Mouse (Mus musculus): ENCODE measurements around the gene Mier3.
A peak's percentile ranks its signal among the peaks of the same experiment; 100 is the strongest.
"Not testable (repeated sequence)": the region's sequence is repeated elsewhere in the genome, so short reads cannot be mapped to it uniquely, and the experiment has no call there.

Gene Mier3

DNA sequence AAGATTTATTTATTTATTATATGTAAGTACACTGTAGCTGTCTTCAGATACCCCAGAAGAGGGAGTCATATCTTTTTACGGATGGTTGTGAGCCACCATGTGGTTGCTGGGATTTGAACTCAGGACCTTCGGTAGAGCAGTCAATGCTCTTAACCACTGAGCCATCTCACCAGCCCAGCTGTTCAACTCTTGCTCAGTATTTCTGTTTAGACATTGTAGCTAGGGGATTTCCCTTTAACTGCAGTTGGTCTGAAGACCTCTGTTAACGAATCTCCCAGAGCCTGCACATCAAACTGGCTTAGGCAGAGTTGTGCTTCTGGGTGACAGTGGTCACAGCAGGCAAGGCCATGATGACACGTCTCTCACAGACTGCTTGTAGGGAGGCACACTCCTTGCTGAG is 23.2 kb downstream of the Mier3 start:
- not testable (repeated sequence) for DNase-seq

DNA sequence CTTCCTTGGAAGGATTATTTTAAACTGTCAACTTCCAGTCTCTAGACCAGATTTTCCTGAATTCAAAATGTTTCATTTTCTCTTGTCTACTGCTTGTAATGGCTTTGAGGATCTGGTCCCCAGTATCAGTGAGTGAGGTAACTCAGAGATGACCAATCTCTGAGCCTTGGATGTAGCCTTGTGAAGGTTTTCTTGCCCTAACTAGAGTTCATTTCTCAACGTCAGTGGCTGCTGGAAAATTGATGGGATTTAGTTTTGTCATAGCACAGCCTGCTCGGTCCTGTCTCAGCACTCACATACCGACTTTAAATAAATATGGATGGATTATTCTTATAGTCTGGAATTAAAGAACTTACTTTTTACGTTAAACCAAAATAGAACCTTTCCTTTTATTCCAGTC is 29.8 kb downstream of the Mier3 start:
- DNase-seq: no peak

DNA sequence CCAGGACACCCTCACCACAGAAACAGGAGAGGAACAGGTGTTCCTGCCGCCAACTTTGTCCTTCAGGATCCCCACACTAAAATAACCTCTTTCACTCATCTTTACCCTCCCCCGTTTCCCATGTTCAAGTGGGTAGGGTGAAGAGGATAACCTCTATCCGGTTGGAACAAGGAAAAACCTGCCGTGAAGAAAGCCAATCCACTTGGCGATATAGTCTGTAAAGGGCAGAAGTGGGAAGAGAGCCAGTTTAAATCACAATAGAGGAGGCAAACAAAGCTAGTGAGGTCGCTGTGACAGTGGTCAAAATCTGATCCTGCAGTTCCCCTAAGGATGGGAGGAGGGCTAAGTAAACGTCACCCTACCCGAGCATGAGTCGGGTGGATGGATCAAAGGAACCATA is 38.9 kb downstream of the Mier3 start:
- DNase-seq: no peak

- DNase-seq: no peak
These were observed 44.0 kb downstream of the Mier3 start for GRCm38 (mm10) chr13:111724811-111725164.

DNA sequence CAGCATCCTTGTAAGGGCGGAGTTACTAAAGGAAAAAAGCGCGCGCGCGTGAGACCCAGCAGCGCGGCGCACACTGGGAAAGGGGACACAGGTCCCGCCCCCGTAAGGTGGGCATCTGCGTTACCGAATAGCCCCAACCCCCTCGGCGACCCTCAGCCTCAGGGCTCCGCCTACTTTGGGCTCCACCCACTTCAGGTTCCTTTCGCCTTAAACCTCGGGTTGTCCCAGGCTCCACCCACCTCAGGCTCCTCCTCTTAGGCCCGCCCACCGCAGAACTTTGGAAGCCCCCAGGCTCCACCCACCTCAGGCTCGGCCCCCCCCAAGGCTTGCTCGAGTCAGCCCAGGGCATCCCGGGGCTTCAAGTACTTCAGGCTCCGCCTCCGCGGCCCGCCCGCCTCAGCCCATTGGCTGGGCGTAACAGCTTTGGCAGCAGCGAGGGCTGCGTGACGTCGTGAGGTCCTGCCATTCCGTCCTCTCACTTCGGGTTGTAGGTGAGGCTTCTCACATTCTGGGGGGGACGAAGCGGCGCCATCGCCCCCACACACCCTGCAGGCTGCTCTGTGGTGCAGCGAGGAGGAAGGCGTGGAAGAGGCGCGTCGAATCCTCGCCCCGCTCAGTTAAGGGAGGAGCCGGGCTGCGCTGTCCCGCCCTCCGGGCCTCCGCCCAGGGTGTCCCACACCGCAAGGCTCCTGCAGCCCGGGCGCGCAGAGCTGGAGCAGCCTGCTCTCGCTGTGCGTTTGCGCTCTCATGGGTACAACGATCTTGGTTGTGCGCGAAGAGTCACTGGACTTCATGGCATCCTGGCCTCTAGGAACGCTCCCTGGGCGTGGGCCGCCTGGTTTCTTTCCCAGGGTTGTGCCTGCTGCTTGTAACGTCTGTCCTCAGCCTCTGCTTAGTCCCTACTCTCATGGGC is 44.6 kb downstream of the Mier3 start:
- DNase-seq: peak; percentile 98

DNA sequence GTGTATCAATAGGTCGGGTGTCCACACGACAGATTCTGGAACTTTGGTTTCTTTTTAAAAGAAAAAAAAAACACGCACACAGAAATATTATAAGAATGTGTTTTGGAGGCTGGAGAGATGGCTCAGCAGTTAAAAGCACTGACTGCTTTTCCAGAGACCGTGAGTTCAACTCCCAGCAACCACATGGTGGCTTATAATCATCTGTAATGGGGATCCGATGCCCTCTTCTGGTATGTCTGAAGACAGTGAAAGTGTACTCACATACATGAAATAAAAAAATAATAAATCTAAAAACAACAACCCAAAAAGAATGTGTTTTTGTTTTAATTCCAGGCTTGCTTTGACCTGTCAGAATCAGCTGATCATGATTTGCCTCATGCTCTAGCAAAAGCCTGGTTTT is 46.1 kb downstream of the Mier3 start:
- no peak for DNase-seq

DNA sequence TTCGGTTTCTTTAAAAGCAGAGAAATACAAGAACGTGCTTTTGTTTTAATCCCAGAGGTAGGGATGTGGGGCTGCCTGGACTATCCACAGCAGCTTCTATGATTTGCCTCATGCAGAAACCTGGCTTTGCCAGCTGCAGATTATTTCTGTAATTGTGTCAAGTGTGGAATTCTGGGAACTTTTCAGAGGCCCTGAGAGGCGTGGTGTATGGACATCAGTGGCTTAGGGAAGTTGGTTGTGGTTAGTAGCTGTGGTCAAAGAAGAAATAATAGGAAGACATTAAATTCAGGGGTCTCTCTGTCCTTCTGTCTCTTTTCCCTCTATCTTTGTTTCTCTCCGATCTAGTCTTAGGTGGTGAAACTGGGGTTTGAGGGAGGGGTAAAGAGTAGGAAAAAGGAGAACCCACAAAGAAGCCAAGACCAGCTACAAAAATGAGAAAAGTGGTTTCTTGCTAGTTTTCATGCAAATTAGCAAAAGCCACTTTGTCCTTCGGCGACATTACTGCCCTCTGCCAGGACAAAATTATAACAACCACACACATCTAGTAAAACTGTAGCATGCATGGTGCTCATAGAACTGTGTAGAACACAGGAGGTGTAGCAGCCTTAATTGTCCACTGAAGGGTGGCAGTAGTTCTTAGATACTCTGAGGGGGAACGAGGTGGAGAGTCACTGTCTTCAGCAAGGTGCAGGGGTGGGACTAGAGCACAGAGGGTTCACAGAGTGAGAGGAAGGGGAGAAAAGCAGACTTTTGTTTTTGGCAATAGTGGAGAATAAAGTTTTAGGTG is 60.6 kb downstream of the Mier3 start:
- DNase-seq: no peak

DNA sequence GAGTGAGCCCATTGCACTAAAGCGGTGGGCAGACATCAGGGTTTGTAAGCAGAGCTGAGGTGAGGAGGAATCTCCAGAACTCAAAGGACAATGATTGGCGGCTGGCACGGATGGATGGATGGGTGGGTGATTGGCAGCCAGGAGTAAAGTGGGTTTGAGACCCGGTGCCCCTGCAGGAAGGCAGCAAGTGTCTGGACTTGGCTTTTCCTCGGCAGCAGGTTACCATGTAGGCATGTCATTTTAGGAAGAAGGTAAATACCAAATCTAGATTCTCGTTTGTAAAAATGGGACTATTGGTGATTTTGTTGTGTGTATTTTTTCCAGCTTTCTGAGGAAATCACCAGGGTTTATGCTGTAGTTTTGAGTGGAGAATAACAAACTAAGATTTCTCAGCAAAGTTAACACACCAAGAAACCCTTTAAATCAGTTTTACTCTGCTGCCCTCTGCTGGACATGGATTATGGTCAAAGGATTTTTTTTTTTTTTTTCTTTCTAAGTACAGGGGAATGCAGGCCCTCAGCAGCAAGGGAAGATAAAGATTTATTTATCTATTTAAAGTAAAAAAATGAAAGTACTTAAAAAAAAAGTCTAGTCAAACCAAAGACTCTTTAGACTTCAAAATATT is 61.3 kb downstream of the Mier3 start:
- peak; percentile 22 to 31 for DNase-seq

DNA sequence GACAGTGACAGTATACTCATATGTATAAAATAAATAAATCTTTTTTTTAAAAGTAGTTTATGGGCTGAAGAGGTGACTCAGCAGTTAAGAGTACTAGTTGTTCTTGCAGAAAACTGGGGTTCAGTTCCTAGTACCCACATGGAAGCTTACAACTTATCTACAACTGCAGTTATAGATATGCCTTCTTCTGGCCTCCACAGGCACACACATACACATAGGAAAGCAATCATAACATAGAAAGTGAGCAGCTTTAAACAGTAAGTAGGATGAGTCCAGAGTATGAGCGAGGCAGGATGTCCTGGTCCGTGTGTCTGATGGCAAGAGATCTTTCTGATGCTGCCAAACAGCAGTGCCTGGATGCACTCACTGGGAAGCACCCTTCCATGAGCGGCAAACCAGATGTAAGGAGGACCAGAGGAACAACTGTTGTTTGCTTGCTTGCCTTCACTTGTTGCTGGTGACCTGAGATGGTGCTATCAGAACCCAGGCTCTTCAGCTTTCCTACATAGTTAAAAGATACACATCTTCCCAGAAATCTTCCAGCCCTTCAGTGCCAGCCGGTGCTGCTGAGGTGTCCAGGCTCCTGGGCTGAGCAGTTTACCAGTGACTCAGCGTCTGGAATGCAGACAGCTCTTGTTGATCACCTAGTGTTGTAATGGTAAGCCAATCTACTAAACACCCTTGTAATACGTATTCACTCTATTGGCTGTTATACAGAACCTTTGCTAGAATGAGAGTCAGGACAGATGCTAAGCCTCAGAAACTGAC is 63.6 kb downstream of the Mier3 start:
- DNase-seq: no peak

GRCm38 (mm10) chr13:111745216-111745615 is 64.4 kb downstream of the Mier3 start:
- DNase-seq: no peak

DNA sequence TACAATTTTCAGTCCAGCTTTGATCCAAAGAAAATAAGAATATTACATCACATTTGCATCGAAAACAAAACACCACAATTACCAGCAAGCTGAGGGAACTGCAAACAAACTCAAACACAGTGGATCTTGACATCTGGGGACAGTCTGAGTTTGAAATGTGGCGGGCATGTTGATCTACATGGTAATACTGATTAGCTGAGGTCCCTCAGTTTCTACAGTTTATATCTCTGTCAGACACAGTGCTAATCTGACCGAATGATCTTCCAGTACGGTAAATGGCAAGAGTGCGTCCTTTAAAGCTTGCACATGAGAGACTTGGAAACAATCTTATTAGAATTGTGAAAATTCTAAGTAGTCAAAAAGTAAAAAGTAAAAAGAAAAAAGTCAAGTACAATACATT is 66.1 kb downstream of the Mier3 start:
- no peak for DNase-seq

DNA sequence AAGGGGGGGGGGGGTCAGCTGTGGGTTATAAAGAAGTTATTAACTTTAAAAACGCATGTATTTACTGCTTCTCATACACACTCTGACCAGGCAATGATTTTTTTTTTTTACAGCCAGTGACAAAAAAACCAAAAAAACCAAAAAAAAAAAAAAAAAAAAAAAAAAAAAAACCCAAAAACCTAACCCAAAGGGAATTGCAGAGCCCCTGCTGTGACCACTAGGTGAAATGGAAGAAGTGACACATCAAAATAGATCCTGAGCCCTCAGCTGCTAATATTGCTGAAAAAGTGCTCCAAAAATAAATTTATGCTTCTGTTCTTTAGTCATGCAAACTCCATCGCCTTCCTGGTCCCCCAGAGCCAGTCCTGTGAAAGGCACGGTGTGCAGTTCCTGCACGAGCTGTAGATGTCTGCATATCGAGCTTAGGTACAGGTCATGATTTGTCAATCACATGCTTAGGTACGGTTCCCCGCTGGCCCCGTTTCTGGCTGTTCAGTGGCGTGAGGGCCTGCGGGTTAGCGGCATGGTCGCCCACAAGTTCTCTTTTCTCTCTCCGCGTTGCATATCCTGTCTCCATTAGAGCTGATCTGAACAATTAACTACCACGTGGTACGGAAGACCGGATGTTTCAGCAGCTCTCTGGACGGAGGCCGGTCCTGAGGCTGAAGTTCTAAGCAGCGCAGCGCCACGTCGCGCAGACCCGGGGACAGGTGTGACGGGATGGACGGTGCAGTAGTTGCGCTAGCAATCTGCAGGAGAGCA is 67.7 kb downstream of the Mier3 start:
- no peak for DNase-seq

DNA sequence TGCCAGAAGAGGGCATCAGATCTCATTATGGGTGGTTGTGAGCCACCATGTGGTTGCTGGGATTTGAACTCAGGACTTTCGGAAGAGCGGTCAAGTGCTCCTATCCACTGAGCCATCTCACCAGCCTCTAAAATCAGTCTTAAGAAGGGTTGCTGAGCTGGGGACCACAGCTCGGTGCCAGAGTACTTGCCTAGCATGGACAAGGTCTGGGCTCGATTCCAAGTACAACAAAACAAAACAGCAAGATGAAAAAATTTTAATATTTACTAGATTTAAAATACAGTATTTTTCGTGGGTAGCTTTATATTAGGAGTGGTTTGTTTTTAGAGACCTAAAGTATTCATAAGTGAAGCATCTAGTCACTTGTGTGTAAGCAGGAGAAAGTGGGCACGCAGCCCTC is 72.5 kb downstream of the Mier3 start:
- no peak for DNase-seq

DNA sequence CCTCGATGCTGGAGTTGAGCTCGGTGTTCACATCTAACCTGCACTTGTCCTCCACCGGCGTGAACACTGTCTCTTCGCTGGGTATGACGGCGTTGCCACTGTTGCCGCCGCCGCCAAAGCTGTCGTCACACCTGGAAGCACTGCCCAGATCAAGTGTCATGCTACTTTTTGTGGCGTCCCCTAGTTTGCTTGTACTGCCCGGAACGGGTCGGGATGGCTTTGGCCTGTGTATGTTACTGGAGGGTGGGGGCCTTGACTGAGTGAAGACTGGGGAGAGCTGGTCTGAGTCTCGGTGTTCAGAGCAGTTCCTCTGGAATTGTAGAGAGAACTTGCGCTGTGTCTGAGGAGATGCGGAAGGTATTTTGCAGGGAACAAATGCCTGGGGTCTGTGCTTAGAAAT is 74.6 kb downstream of the Mier3 start:
- no peak for DNase-seq

- no peak for DNase-seq
These were observed 75.2 kb downstream of the Mier3 start for GRCm38 (mm10) chr13:111755937-111756336.

DNA sequence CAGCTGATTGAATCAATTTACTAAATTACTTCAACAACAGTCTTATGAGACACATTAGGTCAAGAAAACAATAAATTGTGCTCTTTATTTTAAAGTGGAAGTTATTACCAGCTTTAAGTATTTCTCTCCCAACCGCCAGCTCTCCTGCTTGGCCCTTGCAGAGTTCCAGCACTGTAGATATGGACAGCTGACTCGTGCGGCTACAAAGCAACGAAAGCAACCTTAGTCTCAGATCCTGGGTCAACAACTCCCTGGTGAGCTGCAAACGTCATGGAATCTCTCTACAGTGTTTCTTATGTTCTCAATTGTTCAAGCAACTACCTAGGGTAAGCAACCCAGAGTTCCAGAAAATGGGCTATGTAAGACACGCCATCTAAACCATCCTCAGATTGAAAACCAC is 76.2 kb downstream of the Mier3 start:
- DNase-seq: no peak

GRCm38 (mm10) chr13:111762526-111762925 is 81.7 kb downstream of the Mier3 start:
- DNase-seq: no peak
